Mouse (Mus musculus) kidney, postnatal 10 days (tissue): Measurements from ENCODE around the gene Pard6b.

ENCODE experiments used
- DNase-seq: peaks from one replicate; pipeline ENCODE4 v3.0.0; 2021; ENCODE audit warnings: mixed read lengths

Gene Pard6b

GRCm38 (mm10) chr2:168143794-168144193 lies 63.0 kb downstream of the Pard6b start:
- DNase-seq = no peak

DNA sequence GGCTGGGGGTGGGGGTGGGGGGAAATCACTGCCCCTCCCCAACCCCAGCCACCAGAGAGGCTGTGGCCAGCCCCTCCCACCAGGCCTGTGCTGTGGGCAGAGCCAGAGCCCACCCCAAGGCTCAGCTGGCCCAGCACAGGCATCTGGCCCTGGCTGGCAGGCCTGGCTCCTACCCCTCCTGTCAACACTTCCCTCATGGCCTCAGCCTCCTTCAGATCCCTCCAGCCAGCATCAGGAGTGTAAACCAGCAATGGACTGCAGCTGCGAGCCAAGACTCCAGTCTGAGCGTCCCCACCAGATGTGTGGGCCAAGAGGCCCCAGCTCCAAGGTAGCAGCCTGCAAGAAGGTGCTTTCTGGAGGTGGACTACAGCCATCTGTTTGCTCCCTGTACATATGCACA lies 64.6 kb downstream of the Pard6b start:
- no peak for DNase-seq

GRCm38 (mm10) chr2:168147722-168148432 lies 67.1 kb downstream of the Pard6b start:
- DNase-seq = peak; percentile 80

- no peak for DNase-seq
Observed at GRCm38 (mm10) chr2:168149241-168149640, 68.4 kb downstream of the Pard6b start.
